Mouse (Mus musculus) kidney, embryonic 14.5 days (tissue): Measurements from ENCODE around the gene Dusp10. TPM values are rescaled to one million over a fixed set of nuclear protein-coding genes. Genes with fewer than 3 reads are reported as not detected.

ENCODE experiments used
- ATAC-seq: fragments of 200-750 bp; cut with Nextera tagmentation; 2 replicates; pipeline ENCODE4 v1.8.0; 2017; ENCODE audit warnings: moderate number of reproducible peaks, mild to moderate bottlenecking, moderate TSS enrichment, moderate library complexity; ENCODE audit not compliant: low FRiP score, low TSS enrichment
- H3K27ac ChIP-seq: fragments of 300-500 bp; sonication (generic); 2 replicates; pipeline ENCODE4 v1.5.1; 2014; ENCODE audit warnings: low read depth, mild to moderate bottlenecking, low read length, moderate library complexity, mixed read lengths
- H3K27me3 ChIP-seq: fragments of 300-500 bp; sonication (generic); 2 replicates; pipeline ENCODE4 v1.6.1; 2014; ENCODE audit warnings: mild to moderate bottlenecking, low read length; ENCODE audit not compliant: control insufficient read depth, insufficient read depth
- H3K36me3 ChIP-seq: fragments of 300-500 bp; sonication (generic); 2 replicates; pipeline ENCODE4 v1.6.1; 2014; ENCODE audit warnings: low read length, mixed read lengths; ENCODE audit not compliant: control insufficient read depth, insufficient read depth
- H3K4me1 ChIP-seq: fragments of 300-500 bp; sonication (generic); 2 replicates; pipeline ENCODE4 v1.6.1; 2014; ENCODE audit warnings: low read length, mixed read lengths; ENCODE audit not compliant: control insufficient read depth, insufficient read depth
- H3K4me2 ChIP-seq: fragments of 300-500 bp; sonication (generic); replicated peaks from 2 replicates; pipeline ENCODE4 v1.6.1; 2014; ENCODE audit warnings: low read depth, mild to moderate bottlenecking, low read length
- H3K4me3 ChIP-seq: fragments of 300-500 bp; sonication (generic); 2 replicates; pipeline ENCODE4 v1.5.1; 2014; ENCODE audit warnings: mild to moderate bottlenecking, low read length
- H3K9ac ChIP-seq: fragments of 300-500 bp; sonication (generic); 2 replicates; pipeline ENCODE4 v1.6.1; 2014; ENCODE audit warnings: low read depth, mild to moderate bottlenecking, low read length, moderate library complexity
- H3K9me3 ChIP-seq: fragments of 300-500 bp; sonication (generic); 2 replicates; pipeline ENCODE4 v1.6.1; 2016; ENCODE audit warnings: low read length; ENCODE audit not compliant: control insufficient read depth
- WGBS: fragments of 180-500 bp; shearing (Covaris S2); extraction: QIAGEN DNeasy Blood & Tissue Kit; methylation state at CpG from one replicate; pipeline ENCODE4 v1.1.7; 2014; 5-methylcytosine and 5-hydroxymethylcytosine counted together
- polyA plus RNA-seq: library from polyadenylated mRNA; unstranded; fragments of >200 nt; fragmentation: Nextera tagmentation; extraction: Ambion mirVana; gene quantifications from 2 replicates; pipeline ENCODE4 v1.2.1, GENCODE M21; 2014

Dusp10 gene
- polyA plus RNA-seq, 1 experiment from 2014 or later, result 5.9 TPM

DNA sequence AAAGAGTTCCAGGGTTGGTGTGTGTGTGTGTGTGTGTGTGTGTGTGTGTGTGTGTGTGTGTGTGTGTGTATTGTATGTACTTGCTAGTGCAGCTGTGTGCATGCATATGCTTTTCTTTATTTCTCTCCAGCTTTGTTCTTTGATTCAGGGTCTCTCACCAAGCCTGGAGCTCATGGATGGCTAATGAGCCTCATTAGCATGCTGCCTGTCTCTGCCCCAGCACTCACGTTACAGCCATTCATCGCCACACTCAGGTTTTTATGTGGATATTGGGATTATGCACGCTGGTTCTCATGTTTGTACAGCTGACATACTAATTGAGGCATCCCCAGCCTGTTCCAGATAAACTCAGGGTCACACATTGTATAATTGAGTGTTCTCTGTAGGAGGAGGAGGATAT lies 81.8 kb downstream of the Dusp10 start:
- no peak for ATAC-seq
- WGBS, result 54% methylated on average over 3 of the region's 3 CpGs
- no peak overlapping the region for H3K9ac ChIP-seq
- H3K36me3 ChIP-seq, result no peaks in the 10 kb centered on the region
- no peaks in the 10 kb centered on the region for H3K4me1 ChIP-seq
- H3K4me3 ChIP-seq, result no peak overlapping the region
- H3K27ac ChIP-seq, result no peak overlapping the region
- no peaks in the 10 kb centered on the region for H3K9me3 ChIP-seq
- H3K4me2 ChIP-seq, result no peak overlapping the region
- no peaks in the 10 kb centered on the region for H3K27me3 ChIP-seq

DNA sequence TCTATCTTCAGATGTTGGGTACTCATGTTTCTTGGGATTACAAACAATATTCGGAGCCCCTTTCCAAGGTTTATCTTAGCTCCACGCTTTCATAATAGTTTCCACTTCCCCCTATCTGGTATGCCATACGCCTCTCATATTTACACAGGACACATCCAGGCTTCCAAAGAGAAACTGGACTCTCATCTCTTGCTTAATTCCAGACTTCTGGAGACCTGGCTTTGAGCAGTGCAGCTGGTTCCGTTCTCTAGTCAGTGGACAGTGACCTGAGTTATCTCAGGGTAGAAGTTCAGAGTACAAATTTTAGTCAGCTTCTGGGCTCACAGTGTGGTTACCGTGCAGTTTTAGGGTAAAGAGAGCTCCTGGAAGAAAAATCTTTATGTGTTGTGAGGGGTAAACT lies 87.3 kb downstream of the Dusp10 start:
- H3K4me1 ChIP-seq, result no peaks in the 10 kb centered on the region
- H3K9me3 ChIP-seq, result no peaks in the 10 kb centered on the region
- H3K36me3 ChIP-seq, result no peaks in the 10 kb centered on the region
- no peak overlapping the region for H3K4me3 ChIP-seq
- no peak overlapping the region for H3K4me2 ChIP-seq
- H3K27ac ChIP-seq, result no peak overlapping the region
- no peaks in the 10 kb centered on the region for H3K27me3 ChIP-seq
- ATAC-seq, result no peak
- H3K9ac ChIP-seq, result no peak overlapping the region
- WGBS, result 85% methylated on average over 5 of the region's 5 CpGs

DNA sequence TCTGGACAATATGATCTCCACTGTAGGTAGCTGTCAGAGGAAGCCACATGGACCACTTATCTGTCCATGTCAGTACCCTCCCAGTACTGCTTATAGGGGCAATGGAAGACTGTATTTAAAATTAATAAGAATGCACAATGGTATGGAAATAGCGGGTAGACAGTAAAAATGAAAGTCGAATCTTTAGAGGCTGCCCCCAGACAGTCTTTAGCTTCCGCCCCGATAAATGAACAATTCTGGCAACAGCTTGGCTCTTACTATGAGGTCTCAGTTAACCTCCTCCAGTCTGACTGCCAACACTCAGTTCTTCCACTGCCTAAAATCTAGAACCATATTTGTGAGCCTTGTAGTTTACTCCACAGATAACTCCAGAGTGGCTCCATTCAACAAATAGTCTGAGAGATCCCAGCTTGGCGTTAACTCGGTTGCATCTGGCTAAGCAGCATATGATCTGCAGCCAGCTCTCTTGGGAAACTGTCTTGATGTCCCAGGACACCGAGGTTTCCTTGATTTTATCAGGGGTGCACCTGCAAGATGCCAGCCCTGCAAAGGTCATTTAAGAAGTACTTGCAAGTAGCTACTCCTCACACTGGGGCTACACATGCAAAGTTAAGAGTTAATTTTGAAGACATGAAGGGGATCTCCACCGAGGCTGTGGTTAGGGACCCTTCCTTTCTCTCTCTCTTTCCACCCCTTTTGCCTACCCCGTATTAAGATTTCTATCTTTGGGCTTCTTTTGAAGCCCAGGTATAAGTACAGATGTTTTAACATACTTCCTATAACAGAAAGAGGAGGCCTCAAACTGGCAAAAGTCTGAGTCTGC lies 88.0 kb downstream of the Dusp10 start:
- H3K36me3 ChIP-seq, result no peaks in the 10 kb centered on the region
- H3K4me3 ChIP-seq, result no peak overlapping the region
- no peak overlapping the region for H3K27ac ChIP-seq
- WGBS, result 89% methylated on average over 9 of the region's 9 CpGs
- ATAC-seq, result no peak
- no peaks in the 10 kb centered on the region for H3K9me3 ChIP-seq
- H3K9ac ChIP-seq, result no peak overlapping the region
- H3K27me3 ChIP-seq, result no peaks in the 10 kb centered on the region
- H3K4me2 ChIP-seq, result no peak overlapping the region
- H3K4me1 ChIP-seq, result no peaks in the 10 kb centered on the region

GRCm38 (mm10) chr1:184101750-184102046 lies 88.6 kb downstream of the Dusp10 start:
- no peaks in the 10 kb centered on the region for H3K27me3 ChIP-seq
- H3K9ac ChIP-seq, result no peak overlapping the region
- 79% methylated on average over 4 of the region's 4 CpGs for WGBS
- H3K27ac ChIP-seq, result no peak overlapping the region
- no peak overlapping the region for H3K4me3 ChIP-seq
- H3K36me3 ChIP-seq, result no peaks in the 10 kb centered on the region
- ATAC-seq, result no peak
- no peak overlapping the region for H3K4me2 ChIP-seq
- H3K9me3 ChIP-seq, result no peaks in the 10 kb centered on the region
- H3K4me1 ChIP-seq, result no peaks in the 10 kb centered on the region

- WGBS, result 80% methylated on average over 2 of the region's 2 CpGs
- no peaks in the 10 kb centered on the region for H3K4me1 ChIP-seq
- no peaks in the 10 kb centered on the region for H3K27me3 ChIP-seq
- no peak overlapping the region for H3K4me3 ChIP-seq
- H3K9ac ChIP-seq, result no peak overlapping the region
- H3K36me3 ChIP-seq, result no peaks in the 10 kb centered on the region
- ATAC-seq, result no peak
- no peak overlapping the region for H3K27ac ChIP-seq
- no peaks in the 10 kb centered on the region for H3K9me3 ChIP-seq
- no peak overlapping the region for H3K4me2 ChIP-seq
These were observed 93.7 kb downstream of the Dusp10 start for GRCm38 (mm10) chr1:184106832-184107231.

DNA sequence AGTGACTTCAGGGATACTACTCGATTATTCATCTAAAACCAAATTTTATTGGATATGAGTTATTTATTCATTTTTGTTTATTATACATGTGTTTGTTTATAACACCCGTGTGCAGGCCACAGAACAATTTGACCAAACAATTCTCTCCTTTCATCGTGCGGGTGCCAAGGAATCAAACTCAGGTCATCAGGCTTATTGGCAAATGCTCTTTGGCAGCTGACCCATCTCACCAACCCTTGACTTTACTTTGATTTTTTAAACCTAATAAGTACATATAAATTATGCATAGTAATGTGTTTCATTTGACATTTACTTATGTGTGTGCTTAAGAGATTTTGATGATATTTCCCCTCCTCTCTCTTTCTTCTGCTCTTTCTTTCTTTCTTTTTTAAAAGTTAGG lies 94.3 kb downstream of the Dusp10 start:
- no peaks in the 10 kb centered on the region for H3K27me3 ChIP-seq
- WGBS, result 92% methylated on average over 4 of the region's 4 CpGs

DNA sequence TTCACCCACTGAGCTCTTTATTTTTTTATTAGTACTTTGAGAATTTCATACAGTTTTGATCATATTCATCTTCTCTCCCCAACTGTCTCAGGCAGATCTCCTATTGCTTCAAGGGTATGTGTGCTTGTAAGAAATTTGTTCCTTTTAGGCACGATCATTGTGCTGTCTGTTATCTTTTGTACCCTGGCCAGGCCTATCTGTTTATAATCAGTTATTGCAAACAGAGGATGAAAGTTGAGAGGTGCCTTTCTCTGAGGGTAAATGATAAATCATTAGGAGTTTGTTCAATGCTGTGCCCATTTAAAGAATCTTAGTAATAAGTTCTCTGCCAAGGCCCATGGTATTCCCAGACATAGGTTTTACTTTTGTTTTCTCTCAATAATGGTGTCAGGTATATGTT lies 95.2 kb downstream of the Dusp10 start:
- Histone ChIP-seq H3K9me3 (no peaks in the 10 kb centered on the region), H3K27ac (no peak overlapping the region), H3K27me3 (no peaks in the 10 kb centered on the region), H3K9ac (no peak overlapping the region), H3K4me3 (no peak overlapping the region), H3K36me3 (no peaks in the 10 kb centered on the region), H3K4me2 (no peak overlapping the region), H3K4me1 (no peaks in the 10 kb centered on the region)
- 73% methylated on average over 1 of the region's 1 CpGs for whole genome bisulfite sequencing
- no peak for ATAC-seq

More for the DNA sequence above, 94.3 kb downstream of the Dusp10 start:
- no peaks in the 10 kb centered on the region for H3K36me3 ChIP-seq
- H3K4me3 ChIP-seq, result no peak overlapping the region
- H3K4me1 ChIP-seq, result no peaks in the 10 kb centered on the region
- H3K9me3 ChIP-seq, result no peaks in the 10 kb centered on the region
- no peak overlapping the region for H3K4me2 ChIP-seq
- H3K27ac ChIP-seq, result no peak overlapping the region
- H3K9ac ChIP-seq, result no peak overlapping the region
- ATAC-seq, result no peak

DNA sequence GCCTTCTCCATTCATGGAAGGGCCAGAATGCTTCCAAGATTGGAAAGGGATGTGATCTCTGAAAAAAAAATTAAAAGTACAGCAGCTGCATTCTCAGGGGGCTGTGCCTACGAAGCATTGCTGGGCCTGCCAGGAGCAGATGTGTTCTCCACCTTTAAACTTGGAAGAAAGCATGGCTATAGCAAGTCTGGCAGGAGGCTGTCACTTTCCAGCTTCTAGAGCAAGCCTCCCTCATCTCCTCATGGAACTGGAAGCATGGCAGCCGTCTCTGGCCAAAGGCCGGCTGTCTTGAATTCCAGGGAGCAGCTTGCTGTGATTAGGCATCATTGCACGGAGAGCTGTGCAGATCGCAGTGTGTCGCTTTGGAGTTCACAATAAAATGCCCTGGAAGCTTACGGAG lies 104.5 kb downstream of the Dusp10 start:
- Histone ChIP-seq H3K9me3 (no peaks in the 10 kb centered on the region), H3K27me3 (no peaks in the 10 kb centered on the region), H3K4me1 (no peaks in the 10 kb centered on the region), H3K36me3 (no peaks in the 10 kb centered on the region), H3K9ac (no peak overlapping the region), H3K27ac (no peak overlapping the region), H3K4me2 (no peak overlapping the region), H3K4me3 (no peak overlapping the region)
- WGBS, result 75% methylated on average over 7 of the region's 7 CpGs
- ATAC-seq, result no peak

GRCm38 (mm10) chr1:184117991-184118390 lies 104.9 kb downstream of the Dusp10 start:
- no peaks in the 10 kb centered on the region for H3K9me3 ChIP-seq
- ATAC-seq, result no peak
- 88% methylated on average over 2 of the region's 2 CpGs for WGBS

More at GRCm38 (mm10) chr1:184117991-184118390, 104.9 kb downstream of the Dusp10 start:
- H3K4me2 ChIP-seq, result no peak overlapping the region
- no peaks in the 10 kb centered on the region for H3K27me3 ChIP-seq
- H3K36me3 ChIP-seq, result no peaks in the 10 kb centered on the region
- H3K4me3 ChIP-seq, result no peak overlapping the region
- H3K4me1 ChIP-seq, result no peaks in the 10 kb centered on the region
- no peak overlapping the region for H3K9ac ChIP-seq
- H3K27ac ChIP-seq, result no peak overlapping the region
